Mouse (Mus musculus) brain, embryonic 14.5 days (tissue): ENCODE measurements around the gene Lingo3. TPM values are rescaled to one million over a fixed set of nuclear protein-coding genes. Genes with fewer than 3 reads are reported as not detected.

Experiments
- DNase-seq: peaks from one replicate; pipeline ENCODE4 v3.0.0-alpha.2; 2011; ENCODE audit warnings: low read depth
- CTCF ChIP-seq: fragments of 200-500 bp; IDR thresholded peaks from 2 replicates; pipeline ENCODE4 v1.5.1; 2012; ENCODE audit warnings: inconsistent platforms, mild to moderate bottlenecking, moderate library complexity, borderline replicate concordance; ENCODE audit not compliant: insufficient read depth, insufficient read length; ENCODE audit errors: extremely low read depth
- POLR2A ChIP-seq: fragments of 200-500 bp; IDR thresholded peaks from 2 replicates; pipeline ENCODE4 v1.6.1; 2012; ENCODE audit warnings: mild to moderate bottlenecking, inconsistent platforms, borderline replicate concordance; ENCODE audit not compliant: poor library complexity, insufficient read depth, insufficient read length, severe bottlenecking; ENCODE audit errors: extremely low read depth
- polyA plus RNA-seq: library from polyadenylated mRNA; depleted of rRNA; stranded (reverse); fragments of >200 nt; gene quantifications from 2 replicates; pipeline ENCODE4 v1.2.3, GENCODE M21; 2012; rRNA removed

The Lingo3 gene
- polyA plus RNA-seq, 1 experiment = 7.7 TPM

- no peak for TF ChIP-seq POLR2A
- TF ChIP-seq CTCF = no peak
- DNase-seq = peak; percentile 24
Observed at GRCm38 (mm10) chr10:80792175-80793032, 51.4 kb downstream of the Lingo3 start.

GRCm38 (mm10) chr10:80791476-80792174 is 52.2 kb downstream of the Lingo3 start:
- no peak for DNase-seq
- TF ChIP-seq POLR2A = no peak

GRCm38 (mm10) chr10:80790761-80791404 is 53.0 kb downstream of the Lingo3 start:
- TF ChIP-seq CTCF (no peak), POLR2A (no peak)
- DNase-seq = no peak

GRCm38 (mm10) chr10:80787517-80787916 is 56.3 kb downstream of the Lingo3 start:
- DNase-seq = no peak
- TF ChIP-seq POLR2A = no peak
- no peak for TF ChIP-seq CTCF

- no peak for TF ChIP-seq CTCF
- no peak for TF ChIP-seq POLR2A
- DNase-seq = no peak
Observed at GRCm38 (mm10) chr10:80785963-80786362, 57.9 kb downstream of the Lingo3 start.

GRCm38 (mm10) chr10:80784871-80785270 is 59.0 kb downstream of the Lingo3 start:
- no peak for DNase-seq
- TF ChIP-seq CTCF (no peak), POLR2A (no peak)

- TF ChIP-seq CTCF (no peak), POLR2A (no peak)
Observed at GRCm38 (mm10) chr10:80784302-80784701, 59.5 kb downstream of the Lingo3 start.

More at GRCm38 (mm10) chr10:80784302-80784701, 59.5 kb downstream of the Lingo3 start:
- DNase-seq = no peak

Other genes with a start within 250 kb of the Lingo3 start
- 62.0 and 62.5 TPM in 2 replicates for gene Scamp4, start 241.2 kb downstream of the Lingo3 start, polyA plus RNA-seq
- gene Adat3, start 241.2 kb downstream of the Lingo3 start, polyA plus RNA-seq = 12.7 and 17.3 TPM in 2 replicates
- gene Gm49322, start 238.0 kb downstream of the Lingo3 start, polyA plus RNA-seq = 4.2 and 4.5 TPM in 2 replicates
- gene Csnk1g2, start 221.2 kb downstream of the Lingo3 start, polyA plus RNA-seq = 213 and 237 TPM in 2 replicates
- gene Btbd2, start 187.0 kb downstream of the Lingo3 start, polyA plus RNA-seq = 91.9 and 113 TPM in 2 replicates
- gene Mknk2, start 165.9 kb downstream of the Lingo3 start, polyA plus RNA-seq = 96.9 and 115 TPM in 2 replicates
- 36.9 and 47.3 TPM in 2 replicates for gene Mob3a, start 142.1 kb downstream of the Lingo3 start, polyA plus RNA-seq
- gene Izumo4, start 141.9 kb downstream of the Lingo3 start, polyA plus RNA-seq = 47.6 and 70.2 TPM in 2 replicates
- 155 and 176 TPM in 2 replicates for gene Ap3d1, start 101.8 kb downstream of the Lingo3 start, polyA plus RNA-seq
- gene Dot1l, start 88.8 kb downstream of the Lingo3 start, polyA plus RNA-seq = 36.1 and 77.6 TPM in 2 replicates
- 76.3 and 77.0 TPM in 2 replicates for gene Sf3a2, start 45.8 kb downstream of the Lingo3 start, polyA plus RNA-seq
- 88.7 and 125 TPM in 2 replicates for gene Plekhj1, start 45.4 kb downstream of the Lingo3 start, polyA plus RNA-seq
- 1.7 and 2.1 TPM in 2 replicates for gene Amh, start 38.8 kb downstream of the Lingo3 start, polyA plus RNA-seq
- gene Jsrp1, start 30.5 kb downstream of the Lingo3 start, polyA plus RNA-seq = 0.21 and 0.45 TPM in 2 replicates
- 685 and 1,025 TPM in 2 replicates for gene Oaz1, start 17.4 kb downstream of the Lingo3 start, polyA plus RNA-seq
- gene Lsm7, start 11.2 kb upstream of the Lingo3 start, polyA plus RNA-seq = 278 and 393 TPM in 2 replicates
- gene Sppl2b, start 11.2 kb upstream of the Lingo3 start, polyA plus RNA-seq = 110 and 134 TPM in 2 replicates
- gene Tmprss9, start 27.8 kb upstream of the Lingo3 start, polyA plus RNA-seq = 0.22 and 0.26 TPM in 2 replicates
- gene Timm13, start 56.9 kb upstream of the Lingo3 start, polyA plus RNA-seq = 174 and 253 TPM in 2 replicates
- 58.8 and 72.3 TPM in 2 replicates for gene Lmnb2, start 74.2 kb upstream of the Lingo3 start, polyA plus RNA-seq
- gene Gadd45b, start 86.0 kb upstream of the Lingo3 start, polyA plus RNA-seq = 8.4 and 8.5 TPM in 2 replicates
- gene Gng7, start 170.9 kb upstream of the Lingo3 start, polyA plus RNA-seq = 13.3 and 13.6 TPM in 2 replicates
- 41.5 and 66.5 TPM in 2 replicates for gene Diras1, start 181.6 kb upstream of the Lingo3 start, polyA plus RNA-seq
- gene Slc39a3, start 193.4 kb upstream of the Lingo3 start, polyA plus RNA-seq = 70.0 and 77.9 TPM in 2 replicates
- gene Sgta, start 216.1 kb upstream of the Lingo3 start, polyA plus RNA-seq = 326 and 369 TPM in 2 replicates
- gene Thop1, start 226.0 kb upstream of the Lingo3 start, polyA plus RNA-seq = 69.5 and 86.1 TPM in 2 replicates